Mouse (Mus musculus) G1E (cell line): Measurements from ENCODE around the gene Rbbp6.

ENCODE experiments used
- CTCF ChIP-seq: IDR thresholded peaks from 2 replicates; pipeline ENCODE4 v1.5.1; 2012; ENCODE audit warnings: low read depth, low read length, inconsistent platforms, mixed read lengths
- GATA1 ChIP-seq: IDR thresholded peaks from 2 replicates; pipeline ENCODE4 v1.6.1; 2012; ENCODE audit warnings: borderline replicate concordance, low read length, inconsistent platforms, mixed read lengths

DNA sequence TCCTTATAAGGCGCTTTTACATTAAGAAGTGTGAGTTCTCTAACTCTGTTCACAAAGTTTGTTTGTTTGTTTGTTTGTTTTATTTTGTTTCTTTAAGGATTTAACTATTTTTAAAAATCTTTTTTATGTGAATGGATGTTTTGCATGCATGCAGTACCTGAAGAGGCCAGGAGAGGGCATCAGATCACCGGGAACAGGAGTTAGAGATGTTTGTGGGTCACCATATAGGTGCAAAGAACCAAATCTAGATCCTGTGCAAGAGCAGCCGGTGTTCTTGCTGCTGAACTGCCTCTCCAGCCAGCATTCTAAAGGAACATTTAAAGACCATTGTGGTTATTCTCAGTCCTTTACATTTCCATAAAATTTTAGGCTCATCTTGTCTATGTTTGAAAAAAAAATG, 52.1 kb downstream of the Rbbp6 start:
- no peak for TF ChIP-seq GATA1
- peak; percentile 56 for TF ChIP-seq CTCF
